Mouse (Mus musculus): Measurements from ENCODE around the gene Rbm3.

GRCm38 (mm10) chrX:8192126-8192639, 46.5 kb upstream of the Rbm3 start:
- TF ChIP-seq EP300 (IDR thresholded peaks at IDR 0.05; ENCODE audit: low read depth): no peak
- no peak for TF ChIP-seq CTCF (IDR thresholded peaks at IDR 0.05; ENCODE audit: low read depth)
